Comparison of ENCODE assay signal across 18 mouse cellular contexts in the genomic region with DNA sequence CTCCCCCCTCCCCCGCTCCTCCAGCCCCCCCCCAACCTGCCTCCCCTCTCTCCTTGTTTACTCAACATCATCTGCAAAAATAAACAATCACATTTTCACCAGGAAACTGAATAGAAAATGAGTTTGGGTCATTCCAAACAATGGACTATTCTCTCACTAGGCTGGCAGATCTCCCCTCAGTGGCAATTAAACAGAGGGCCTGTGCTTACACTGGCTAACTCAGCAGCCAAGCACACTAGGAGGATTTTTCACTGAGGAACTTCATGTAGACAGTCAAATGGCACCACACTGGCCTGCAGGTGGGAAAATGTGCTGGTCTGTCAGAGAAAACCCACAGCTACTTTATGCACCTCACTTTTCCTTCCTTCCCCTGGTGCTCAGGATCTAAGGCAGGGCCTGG. TPM values are rescaled to one million over a fixed set of nuclear protein-coding genes. Genes with fewer than 3 reads are reported as not detected.
DNase-seq lines count a peak whose midpoint lies in the region; ATAC-seq and TF ChIP-seq lines count a peak whose summit lies in the region.
"Had no signal": no experiment of that assay in that cellular context is flagged by ENCODE, and none has a peak within 500 bp of the region (broad histone marks: within the 10 kb centered on the region; RNA-seq: fewer than 3 reads in every experiment).

No protein-coding gene starts in this region.

- TF ChIP-seq RAD21 in CH12.LX (IDR thresholded peaks at IDR 0.05; ENCODE audit: low read depth, low read length), result no peak

- no peaks in the 10 kb centered on the region for H3K27me3 ChIP-seq in kidney, embryonic 16.5 days (ENCODE audit: insufficient read depth, low read length)
- H3K27me3 ChIP-seq in lung, embryonic 16.5 days (ENCODE audit: control insufficient read depth, insufficient read depth, low read depth, low read length), result no peaks in the 10 kb centered on the region
- H3K27me3 ChIP-seq in CH12.LX (replicated peaks), result no peaks in the 10 kb centered on the region
- H3K27me3 ChIP-seq in forebrain, embryonic 14.5 days (replicated peaks; ENCODE audit: control insufficient read depth, insufficient read depth, low read length), result no peaks in the 10 kb centered on the region
- H3K27me3 ChIP-seq: hindbrain, embryonic 13.5 days; liver, embryonic 13.5 days had no signal

- H3K4me3 ChIP-seq in kidney, embryonic 16.5 days (ENCODE audit: low read length), result no peak overlapping the region
- no peak overlapping the region for H3K4me3 ChIP-seq in lung, embryonic 16.5 days (ENCODE audit: low read length)
- H3K4me3 ChIP-seq in lung, adult 2 months (replicated peaks; ENCODE audit: extremely low read depth, low read depth, low read length), result no peak overlapping the region
- peak overlapping the region; percentile 32 to 47 (median 40) for H3K4me3 ChIP-seq in CH12.LX (replicated peaks in 1 of 3; ENCODE audit: low read depth in 2 of 3, low read length in 2 of 3, poor library complexity in 1 of 3)
- H3K4me3 ChIP-seq in forebrain, embryonic 14.5 days (ENCODE audit: low read depth, low read length), result no peak overlapping the region
- H3K4me3 ChIP-seq: embryonic facial prominence, embryonic 10.5 days; erythroblast, embryonic 14.5 days; hindbrain, embryonic 13.5 days; liver, embryonic 13.5 days; myocyte had no signal

- ATAC-seq in kidney, embryonic 16.5 days (ENCODE audit: low FRiP score, low TSS enrichment), result no peak
- no peak for ATAC-seq in lung, embryonic 16.5 days (ENCODE audit: low read depth)
- no peak for ATAC-seq in forebrain, embryonic 14.5 days
- ATAC-seq: forebrain, embryonic 16.5 days had no signal

- H3K27ac ChIP-seq in kidney, embryonic 16.5 days (ENCODE audit: low read length), result 0 out of 2 replicates have a peak overlapping the region, but pooled peaks have one; percentile 43
- peak overlapping the region; percentile 45; the same call in 1 of the 2 replicates for H3K27ac ChIP-seq in lung, embryonic 16.5 days (ENCODE audit: low read length)
- H3K27ac ChIP-seq in CH12.LX (ENCODE audit: insufficient read depth, low read depth), result peak overlapping the region; percentile 19
- no peak overlapping the region for H3K27ac ChIP-seq in forebrain, embryonic 14.5 days (ENCODE audit: low read depth, low read length)
- H3K27ac ChIP-seq: embryonic facial prominence, embryonic 10.5 days; hindbrain, embryonic 13.5 days; liver, embryonic 13.5 days had no signal

- H3K9ac ChIP-seq in kidney, embryonic 16.5 days (replicated peaks; ENCODE audit: low read length), result no peak overlapping the region
- no peak overlapping the region for H3K9ac ChIP-seq in lung, embryonic 16.5 days (ENCODE audit: low read length)
- 0 out of 2 replicates have a peak overlapping the region, but pooled peaks have one; percentile 13 for H3K9ac ChIP-seq in CH12.LX (ENCODE audit: insufficient read depth, low read depth)
- H3K9ac ChIP-seq in forebrain, embryonic 14.5 days (ENCODE audit: low read length), result no peak overlapping the region
- H3K9ac ChIP-seq: hindbrain, embryonic 13.5 days; liver, embryonic 13.5 days had no signal

- H3K36me3 ChIP-seq in kidney, embryonic 16.5 days (ENCODE audit: insufficient read depth, low read length), result no peaks in the 10 kb centered on the region
- no peaks in the 10 kb centered on the region for H3K36me3 ChIP-seq in lung, embryonic 16.5 days (ENCODE audit: control insufficient read depth, insufficient read depth, low read length)
- peaks cover 3 to 10% of the 10 kb centered on the region in 2 experiments for H3K36me3 ChIP-seq in CH12.LX (replicated peaks in 1 of 2; ENCODE audit: control insufficient read depth in 1 of 2, insufficient read depth in 1 of 2, low read length in 1 of 2)
- no peaks in the 10 kb centered on the region for H3K36me3 ChIP-seq in forebrain, embryonic 14.5 days (ENCODE audit: control insufficient read depth, insufficient read depth, low read length)
- H3K36me3 ChIP-seq: embryonic facial prominence, embryonic 10.5 days; hindbrain, embryonic 13.5 days; liver, embryonic 13.5 days had no signal

- TF ChIP-seq EP300 in CH12.LX (IDR thresholded peaks at IDR 0.05; ENCODE audit: low read length), result no peak

- in situ Hi-C loops in CH12.LX (cut with MboI; ENCODE audit: low pct_ligation_motif_present, low pct_unique_long_range_greater_than_20kb, low sequenced_read_pairs), result no loop called here

- no peak for TF ChIP-seq CTCF in lung, adult 2 months (IDR thresholded peaks at IDR 0.05; ENCODE audit: insufficient read depth, low read length)
- TF ChIP-seq CTCF in CH12.LX (conservative IDR thresholded peaks at IDR 0.05 in 1 of 2, IDR thresholded peaks at IDR 0.05 in 1 of 2; ENCODE audit: low read depth in 2 of 2, low read length in 2 of 2), result no peak
- TF ChIP-seq CTCF in brain, embryonic 14.5 days (IDR thresholded peaks at IDR 0.05; ENCODE audit: borderline replicate concordance, extremely low read depth, insufficient read depth, insufficient read length), result no peak

- peaks cover 22% of the 10 kb centered on the region for H3K79me2 ChIP-seq in CH12.LX (replicated peaks; ENCODE audit: control insufficient read depth, extremely low read depth, insufficient read depth, poor library complexity, severe bottlenecking)

- H3K9me3 ChIP-seq in kidney, embryonic 16.5 days (ENCODE audit: low read length), result no peaks in the 10 kb centered on the region
- H3K9me3 ChIP-seq in lung, embryonic 16.5 days (ENCODE audit: control insufficient read depth, low read length), result no peaks in the 10 kb centered on the region
- H3K9me3 ChIP-seq in CH12.LX (replicated peaks; ENCODE audit: low read length), result no peaks in the 10 kb centered on the region
- H3K9me3 ChIP-seq in forebrain, embryonic 14.5 days (replicated peaks; ENCODE audit: control insufficient read depth, low read length), result no peaks in the 10 kb centered on the region
- H3K9me3 ChIP-seq: embryonic facial prominence, embryonic 10.5 days; hindbrain, embryonic 13.5 days; liver, embryonic 13.5 days had no signal

- H3K4me1 ChIP-seq in kidney, embryonic 16.5 days (ENCODE audit: insufficient read depth, low read length), result peaks cover 11% of the 10 kb centered on the region
- H3K4me1 ChIP-seq in lung, embryonic 16.5 days (replicated peaks; ENCODE audit: control insufficient read depth, insufficient read depth, low read length), result peaks cover 2% of the 10 kb centered on the region; the same call in 1 of the 2 replicates
- peaks cover 2% of the 10 kb centered on the region; the same call in 1 of the 2 replicates for H3K4me1 ChIP-seq in lung, adult 2 months (ENCODE audit: control insufficient read depth, insufficient read depth, low read length)
- peaks cover 11 to 52% of the 10 kb centered on the region in 2 experiments for H3K4me1 ChIP-seq in CH12.LX (ENCODE audit: control insufficient read depth in 1 of 2, insufficient read depth in 2 of 2)
- no peaks in the 10 kb centered on the region for H3K4me1 ChIP-seq in forebrain, embryonic 14.5 days (ENCODE audit: control insufficient read depth, insufficient read depth, low read length)

- DNase-seq in kidney, postnatal 36 days, result no peak
- DNase-seq in lung, adult 2 months, result no peak
- DNase-seq in CH12.LX (ENCODE audit: extremely low read depth), result no peak
- peak; percentile 13 for DNase-seq in brain, embryonic 14.5 days (ENCODE audit: low read depth)
- no peak for DNase-seq in forebrain, embryonic 14.5 days (ENCODE audit: low spot score)
- DNase-seq: adrenal gland, adult 2 months; gastrocnemius, postnatal 10 days; kidney, postnatal 25 days; liver, embryonic 13.5 days; right cerebral cortex, postnatal 25 days; thymus, adult 18-20 months had no signal

- WGBS in kidney, embryonic 16.5 days, result 43% methylated on average over 1 of the region's 1 CpGs
- 60% methylated on average over 1 of the region's 1 CpGs for WGBS in lung, embryonic 16.5 days
- WGBS in lung, adult 2 months, result 30% methylated on average over 1 of the region's 1 CpGs
- 50% methylated on average over 1 of the region's 1 CpGs for WGBS in forebrain, embryonic 14.5 days

- dilution Hi-C loops in CH12.LX (cut with MboI; ENCODE audit: extremely low pct_ligation_motif_present, extremely low pct_unique_long_range_greater_than_20kb, low sequenced_read_pairs), result no loop called here

- H3K4me2 ChIP-seq in kidney, embryonic 16.5 days (replicated peaks; ENCODE audit: low read depth, low read length), result no peak overlapping the region
- H3K4me2 ChIP-seq in lung, embryonic 16.5 days (ENCODE audit: low read depth, low read length), result no peak overlapping the region
- peak overlapping the region; percentile 97 for H3K4me2 ChIP-seq in CH12.LX (ENCODE audit: insufficient read depth, low read depth, poor library complexity, severe bottlenecking)
- no peak overlapping the region for H3K4me2 ChIP-seq in forebrain, embryonic 14.5 days (ENCODE audit: low read length)
- H3K4me2 ChIP-seq: hindbrain, embryonic 13.5 days; liver, embryonic 13.5 days had no signal

- no peak for TF ChIP-seq POLR2A in lung, adult 2 months (IDR thresholded peaks at IDR 0.05; ENCODE audit: borderline replicate concordance, extremely low read depth, low read depth, low read length)
- no peak for TF ChIP-seq POLR2A in CH12.LX (IDR thresholded peaks at IDR 0.05; ENCODE audit: low read depth, low read length)
- TF ChIP-seq POLR2A in brain, embryonic 14.5 days (IDR thresholded peaks at IDR 0.05; ENCODE audit: borderline replicate concordance, extremely low read depth, insufficient read depth, insufficient read length, poor library complexity, severe bottlenecking), result no peak

TF ChIP-seq in CH12.LX, 34 proteins besides CTCF, POLR2A, EP300 and RAD21 (continues in another document):
- TF ChIP-seq SIN3A (IDR thresholded peaks at IDR 0.05; ENCODE audit: low read length) (0 out of 2 replicates have a peak, but pooled peaks have one; percentile 50), CHD2 (IDR thresholded peaks at IDR 0.05; ENCODE audit: low read length) (no peak)

RNA-seq across cellular contexts. Expression of a gene that starts 23.3 kb away (rescaled TPM):
- polyA plus RNA-seq in kidney, embryonic 16.5 days (2015; fragmentation: Nextera tagmentation; extraction: Ambion mirVana), result 67.0 and 68.6 TPM in 2 replicates
- 70.7 and 74.4 TPM in 2 replicates for polyA plus RNA-seq in lung, embryonic 16.5 days (2015; fragmentation: Nextera tagmentation; extraction: Ambion mirVana)
- polyA plus RNA-seq in lung, adult 2 months (2012; rRNA removed), result 3.5 and 6.1 TPM in 2 replicates
- total RNA-seq in CH12.LX (2012; rRNA removed), result 25.5 and 29.5 TPM in 2 replicates
- 106 and 126 TPM in 2 replicates for total RNA-seq in CH12.LX (2014; rRNA removed)
- 38.8 and 52.9 TPM in 2 replicates for polyA plus RNA-seq in CH12.LX (2012; ENCODE audit: insufficient read length, low read depth)
- 33.3 and 34.7 TPM in 2 replicates for polyA plus RNA-seq in brain, embryonic 14.5 days (2012; rRNA removed)
- polyA plus RNA-seq in forebrain, embryonic 14.5 days (2014; fragmentation: Nextera tagmentation; extraction: Ambion mirVana), result 77.5 and 81.4 TPM in 2 replicates

RNA-seq across cellular contexts. Expression of a gene that starts 23.5 kb away (rescaled TPM):
- 21.0 and 26.5 TPM in 2 replicates for polyA plus RNA-seq in kidney, embryonic 16.5 days (2015; fragmentation: Nextera tagmentation; extraction: Ambion mirVana)
- 29.2 and 36.1 TPM in 2 replicates for polyA plus RNA-seq in lung, embryonic 16.5 days (2015; fragmentation: Nextera tagmentation; extraction: Ambion mirVana)
- 11.9 and 12.6 TPM in 2 replicates for polyA plus RNA-seq in lung, adult 2 months (2012; rRNA removed)
- total RNA-seq in CH12.LX (2012; rRNA removed) (19.3 and 20.1 TPM in 2 replicates), CH12.LX (2014; rRNA removed) (62.1 and 67.2 TPM in 2 replicates)
- polyA plus RNA-seq in CH12.LX (2012; ENCODE audit: insufficient read length, low read depth), result 30.8 and 33.5 TPM in 2 replicates
- polyA plus RNA-seq in brain, embryonic 14.5 days (2012; rRNA removed), result 29.0 and 30.8 TPM in 2 replicates
- 42.2 and 43.1 TPM in 2 replicates for polyA plus RNA-seq in forebrain, embryonic 14.5 days (2014; fragmentation: Nextera tagmentation; extraction: Ambion mirVana)

Comparison
In these comparisons a context has a peak if more than half of its experiments do, and no peak if none do; other contexts are left out.
1. H3K4me3 ChIP-seq: peak in CH12.LX (3 of 3); none in kidney, embryonic 16.5 days (single experiment), lung, embryonic 16.5 days (single experiment), lung, adult 2 months (single experiment) and forebrain, embryonic 14.5 days (single experiment).